Mouse (Mus musculus) Muller cell, postnatal 12 days (primary cell): ENCODE data around the gene Rnf144b.

Experiments
- DNase-seq: peaks from one replicate; pipeline ENCODE4 v3.0.0-alpha.2; 2015; ENCODE audit errors: inconsistent ontology term

Rnf144b gene

GRCm38 (mm10) chr13:47218351-47218750 is 95.9 kb downstream of the Rnf144b start:
- no peak for DNase-seq

- DNase-seq = no peak
These were observed 98.0 kb downstream of the Rnf144b start for GRCm38 (mm10) chr13:47220426-47220825.

GRCm38 (mm10) chr13:47223576-47224538 is 101.4 kb downstream of the Rnf144b start:
- peak; percentile 69 for DNase-seq

DNA sequence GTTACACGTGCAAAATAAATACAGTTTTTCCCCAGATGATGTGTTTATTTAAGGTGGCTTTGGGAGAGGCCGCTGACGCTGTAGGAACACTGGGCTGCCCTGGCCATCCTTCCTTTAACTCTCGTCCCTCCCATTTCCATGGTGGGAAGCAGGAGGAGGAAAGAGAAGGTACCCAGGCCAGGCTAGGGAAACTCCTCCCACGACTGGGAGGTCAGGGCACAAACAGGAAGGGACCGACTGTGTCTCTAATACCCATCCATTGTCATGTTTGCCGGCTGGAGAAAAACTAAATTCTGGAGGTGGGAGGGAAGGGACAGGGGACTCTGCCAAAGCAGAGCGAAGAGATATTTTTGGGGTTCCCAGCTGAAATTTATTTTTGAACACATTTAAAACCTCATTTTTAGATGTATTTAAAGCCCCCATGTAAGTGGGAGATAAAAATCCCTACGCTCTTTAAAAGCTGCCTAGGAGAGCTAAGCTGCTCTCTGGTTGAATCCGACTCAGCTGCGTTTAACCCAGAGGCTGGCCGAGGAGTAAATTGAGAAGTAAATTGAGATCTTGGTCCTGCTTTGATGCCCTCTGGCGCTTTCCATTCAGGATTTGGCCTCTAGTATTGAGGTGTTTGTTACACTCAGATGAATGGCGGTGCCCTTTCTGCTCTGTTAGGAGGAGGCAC is 102.3 kb downstream of the Rnf144b start:
- peak; percentile 54 for DNase-seq

- DNase-seq = no peak
These were observed 102.9 kb downstream of the Rnf144b start for GRCm38 (mm10) chr13:47225324-47225697.

- DNase-seq = no peak
These were observed 103.3 kb downstream of the Rnf144b start for GRCm38 (mm10) chr13:47225802-47226201.

DNA sequence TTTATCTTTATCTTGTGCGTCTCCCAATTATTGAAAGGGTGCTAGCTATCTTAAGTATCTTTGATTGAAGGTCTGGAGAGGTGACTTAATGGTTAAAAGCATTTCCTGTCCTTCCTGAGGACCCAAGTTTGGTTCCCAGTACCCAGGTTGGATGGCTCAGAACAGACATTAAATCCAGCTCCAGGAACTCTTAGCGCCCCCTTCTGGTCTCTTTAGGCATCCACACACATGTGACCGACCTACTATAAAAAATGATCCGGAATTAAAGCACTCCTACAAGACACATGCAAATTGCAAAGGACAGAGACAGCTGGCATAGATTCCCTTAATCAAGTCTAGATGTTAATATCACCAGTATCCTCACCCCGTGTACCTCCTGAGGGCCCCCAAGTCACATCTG is 104.1 kb downstream of the Rnf144b start:
- DNase-seq = no peak

GRCm38 (mm10) chr13:47228201-47228600 is 105.7 kb downstream of the Rnf144b start:
- no peak for DNase-seq

DNA sequence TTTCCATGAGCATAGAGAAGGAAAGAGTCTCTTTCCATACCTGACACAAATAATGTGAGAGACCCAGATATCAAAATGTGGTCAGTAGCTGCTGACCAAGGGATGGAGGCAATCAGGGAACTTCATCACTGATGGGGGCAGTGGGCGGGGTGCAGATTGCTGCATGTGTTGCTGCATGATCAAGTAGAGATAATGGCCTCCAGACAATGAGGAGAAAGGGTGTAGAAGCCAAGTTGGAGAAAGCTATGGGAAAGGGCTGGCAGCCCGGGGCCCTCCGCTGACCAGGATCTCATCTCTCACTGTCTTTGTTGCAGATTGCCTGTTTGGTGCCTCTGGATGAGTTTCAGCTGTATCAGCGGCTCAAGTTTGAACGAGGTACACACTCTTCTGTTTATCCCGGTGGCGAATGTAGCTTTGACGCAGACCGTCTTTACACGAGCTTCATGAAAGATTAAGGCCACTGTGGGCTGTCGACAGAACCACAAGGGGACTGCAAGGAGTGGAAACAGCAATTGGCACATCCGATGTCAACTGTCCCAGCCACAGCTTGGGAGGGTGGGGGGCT is 106.3 kb downstream of the Rnf144b start:
- DNase-seq = no peak

- no peak for DNase-seq
These were observed 109.7 kb downstream of the Rnf144b start for GRCm38 (mm10) chr13:47232163-47232562.

DNA sequence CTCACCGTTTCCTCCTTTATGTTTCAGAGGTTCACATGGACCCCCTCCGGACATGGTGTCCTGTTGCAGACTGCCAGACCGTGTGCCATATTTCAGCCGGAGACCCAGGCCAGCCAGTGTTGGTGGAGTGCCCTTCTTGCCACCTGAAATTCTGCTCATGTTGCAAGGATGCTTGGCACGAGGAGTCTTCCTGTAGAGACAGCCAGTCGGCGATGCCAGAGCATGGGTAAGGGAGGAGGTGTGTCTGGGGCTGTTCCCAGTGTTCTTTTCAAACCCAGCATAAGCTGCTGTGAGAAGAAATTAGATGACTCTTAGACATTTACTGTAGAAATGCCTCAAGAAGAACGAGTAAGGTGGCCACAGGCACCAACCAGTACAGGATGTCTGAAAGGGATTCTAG is 114.9 kb downstream of the Rnf144b start:
- DNase-seq = no peak

DNA sequence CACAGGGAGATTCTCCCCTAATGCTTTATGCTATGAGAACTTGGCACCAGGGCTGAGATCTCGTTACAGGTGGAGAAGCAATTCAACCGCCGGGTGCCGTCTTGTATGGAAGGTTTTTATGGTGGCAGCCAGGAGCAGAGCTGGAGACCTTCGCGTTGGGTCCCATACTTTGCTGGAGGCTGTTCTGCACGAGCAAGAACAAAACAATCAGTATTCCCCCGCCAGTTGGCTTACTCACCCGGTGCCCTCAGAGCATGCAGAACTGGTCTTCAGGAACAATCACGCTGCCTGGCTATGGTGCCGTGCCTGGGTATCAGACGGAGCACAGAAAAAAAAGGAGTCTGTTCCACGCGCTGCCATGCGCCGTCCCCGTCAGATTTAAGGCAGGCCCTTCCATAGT is 115.7 kb downstream of the Rnf144b start:
- DNase-seq = no peak

DNA sequence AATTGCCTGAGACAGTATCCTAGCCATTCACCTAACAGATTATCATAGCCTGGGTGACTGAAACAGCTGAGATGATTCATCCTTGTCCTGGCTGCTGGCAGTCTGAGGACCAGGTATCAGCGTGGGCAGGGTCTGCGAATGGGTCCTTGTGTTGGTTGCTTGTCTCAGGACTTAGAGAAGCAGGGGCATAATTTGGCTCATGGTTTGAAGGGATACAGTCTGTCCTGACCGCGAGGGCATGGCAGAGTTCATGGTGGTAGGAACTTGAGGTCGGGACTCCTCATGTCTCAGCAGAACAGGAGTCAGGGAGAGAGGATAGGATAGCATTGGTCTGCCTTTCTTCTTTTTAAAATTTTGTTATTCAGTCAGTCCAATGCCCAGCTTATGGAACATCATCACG is 121.1 kb downstream of the Rnf144b start:
- no peak for DNase-seq

GRCm38 (mm10) chr13:47244771-47245170 is 122.3 kb downstream of the Rnf144b start:
- DNase-seq = peak; percentile 83

- no peak for DNase-seq
These were observed 124.0 kb downstream of the Rnf144b start for GRCm38 (mm10) chr13:47246459-47246858.

DNA sequence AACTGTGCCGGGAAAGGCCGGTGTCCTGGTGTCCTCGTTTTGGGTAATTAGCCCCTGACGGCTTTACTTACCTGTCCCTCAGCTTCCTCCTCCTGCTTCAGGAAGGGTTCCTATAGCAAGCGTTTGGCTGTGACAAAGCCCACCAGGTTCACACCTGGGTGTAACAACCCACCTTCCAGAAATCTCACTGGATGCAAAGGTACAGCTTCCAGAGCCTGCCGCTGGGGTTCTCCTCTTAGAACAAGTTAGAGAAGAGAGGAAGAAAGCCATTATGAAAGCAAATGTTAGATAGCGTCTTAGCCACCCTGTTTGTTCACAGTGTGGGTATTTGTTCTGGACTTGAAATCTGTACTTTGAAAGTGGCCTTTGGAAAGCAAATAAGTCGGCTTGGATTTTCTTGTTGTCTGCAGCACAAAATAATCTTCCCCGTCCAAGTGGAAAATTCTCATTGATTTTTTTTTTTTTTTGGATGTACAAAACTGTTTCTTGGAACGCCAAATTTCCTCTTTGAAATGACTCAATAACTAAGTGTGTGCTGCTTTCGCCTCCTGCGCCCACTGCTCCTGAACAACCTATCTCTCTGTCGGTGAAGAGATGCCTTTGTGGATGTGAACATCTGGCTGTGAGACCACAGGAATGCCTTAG is 124.8 kb downstream of the Rnf144b start:
- DNase-seq = no peak

GRCm38 (mm10) chr13:47248289-47249010 is 126.0 kb downstream of the Rnf144b start:
- DNase-seq = no peak

DNA sequence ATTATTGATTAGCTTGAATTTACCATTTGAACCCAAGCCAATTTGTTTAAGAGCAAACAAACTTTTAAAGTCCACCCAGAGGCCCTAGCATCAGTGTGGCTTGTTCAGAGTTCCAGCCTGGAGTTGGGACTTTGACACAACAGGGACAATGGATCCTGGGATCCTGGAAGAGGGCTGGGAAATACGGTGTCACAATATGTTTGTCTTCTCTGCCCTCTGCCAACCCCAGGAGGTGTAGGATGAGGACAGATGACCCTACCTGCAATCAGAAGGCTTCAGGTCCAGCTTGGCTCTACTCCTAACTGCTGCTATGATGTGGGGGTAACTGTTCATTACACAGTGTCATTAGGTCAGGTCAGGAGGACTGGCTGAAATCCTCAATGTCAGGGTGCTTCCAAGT is 128.2 kb downstream of the Rnf144b start:
- no peak for DNase-seq

- no peak for DNase-seq
These were observed 128.8 kb downstream of the Rnf144b start for GRCm38 (mm10) chr13:47251114-47251764.

- no peak for DNase-seq
These were observed 131.3 kb downstream of the Rnf144b start for GRCm38 (mm10) chr13:47253711-47254110.

DNA sequence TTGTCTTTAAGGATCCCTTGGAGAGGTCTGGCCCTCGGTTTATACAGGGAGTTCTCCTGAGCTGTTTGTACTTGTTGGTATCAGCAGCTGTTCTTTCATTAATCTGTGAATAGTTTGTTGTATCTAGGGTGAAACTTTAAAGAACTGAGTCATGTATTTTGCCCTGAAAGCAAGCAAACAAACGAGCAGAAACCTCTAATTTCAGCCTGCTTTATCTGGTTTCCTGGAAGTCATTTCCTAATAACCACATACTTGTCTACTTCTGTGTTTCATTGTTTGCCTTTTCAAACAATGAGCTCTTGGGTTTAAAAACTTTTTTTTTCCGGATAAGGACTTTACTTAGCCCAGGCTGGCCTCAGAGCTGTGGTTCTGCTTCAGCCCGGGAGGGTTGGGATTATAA is 136.8 kb downstream of the Rnf144b start:
- DNase-seq = no peak
